Mouse (Mus musculus) CD8-positive naive resting alpha-beta T cell, adult 2 months (primary cell): ENCODE measurements around the gene Dst.

Source experiments
- DNase-seq, 2 experiments: peaks; one replicate each; pipeline ENCODE4 v3.0.0; 2022; ENCODE audit warnings: low read depth in 2 of 2, low spot score in 2 of 2

Dst gene

GRCm38 (mm10) chr1:34167151-34168057 is 259.4 kb downstream of the Dst start:
- DNase-seq = no peak

- DNase-seq = no peak
Measured at GRCm38 (mm10) chr1:34169086-34169485, 261.1 kb downstream of the Dst start.

GRCm38 (mm10) chr1:34174517-34174916 is 266.5 kb downstream of the Dst start:
- no peak for DNase-seq

GRCm38 (mm10) chr1:34174961-34175360 is 266.9 kb downstream of the Dst start:
- DNase-seq = no peak

GRCm38 (mm10) chr1:34178022-34178727 is 270.1 kb downstream of the Dst start:
- no peak for DNase-seq

GRCm38 (mm10) chr1:34179756-34180155 is 271.7 kb downstream of the Dst start:
- no peak for DNase-seq

- DNase-seq = no peak
Measured at GRCm38 (mm10) chr1:34182406-34183249, 274.6 kb downstream of the Dst start.

- no peak for DNase-seq
Measured at GRCm38 (mm10) chr1:34183250-34183926, 275.4 kb downstream of the Dst start.

- no peak for DNase-seq
Measured at GRCm38 (mm10) chr1:34184266-34184665, 276.2 kb downstream of the Dst start.

GRCm38 (mm10) chr1:34186033-34186432 is 278.0 kb downstream of the Dst start:
- DNase-seq = no peak

GRCm38 (mm10) chr1:34187501-34187900 is 279.5 kb downstream of the Dst start:
- DNase-seq = peak; percentile 15 to 33

- DNase-seq = no peak
Measured at GRCm38 (mm10) chr1:34188721-34189236, 280.8 kb downstream of the Dst start.

GRCm38 (mm10) chr1:34189318-34189717 is 281.3 kb downstream of the Dst start:
- no peak for DNase-seq

GRCm38 (mm10) chr1:34189970-34190369 is 281.9 kb downstream of the Dst start:
- DNase-seq = peak; percentile 8 to 28

GRCm38 (mm10) chr1:34192174-34192573 is 284.1 kb downstream of the Dst start:
- no peak for DNase-seq

- no peak for DNase-seq
Measured at GRCm38 (mm10) chr1:34200791-34201190, 292.8 kb downstream of the Dst start.

- DNase-seq = peak in 1 of 2 experiments; percentile 15
Measured at GRCm38 (mm10) chr1:34201483-34201882, 293.5 kb downstream of the Dst start.

GRCm38 (mm10) chr1:34211704-34212103 is 303.7 kb downstream of the Dst start:
- DNase-seq = no peak

GRCm38 (mm10) chr1:34216456-34216855 is 308.4 kb downstream of the Dst start:
- no peak for DNase-seq

- DNase-seq = peak; percentile 61 to 71
Measured at GRCm38 (mm10) chr1:34218323-34218722, 310.3 kb downstream of the Dst start.
